Mouse (Mus musculus): ENCODE measurements around the gene Pmpcb. TPM values are rescaled to one million over a fixed set of nuclear protein-coding genes. Genes with fewer than 3 reads are reported as not detected.

Gene Pmpcb
- total RNA-seq, 4 experiments from 2014 or later: 58.6 to 77.1 (median 69.3) TPM

GRCm38 (mm10) chr5:21792166-21792565, 55.2 kb downstream of the Pmpcb start:
- no peak for DNase-seq (ENCODE audit: low spot score in 2 of 2)

GRCm38 (mm10) chr5:21802907-21803306, 66.0 kb downstream of the Pmpcb start:
- DNase-seq (ENCODE audit: low spot score in 2 of 2): no peak

DNA sequence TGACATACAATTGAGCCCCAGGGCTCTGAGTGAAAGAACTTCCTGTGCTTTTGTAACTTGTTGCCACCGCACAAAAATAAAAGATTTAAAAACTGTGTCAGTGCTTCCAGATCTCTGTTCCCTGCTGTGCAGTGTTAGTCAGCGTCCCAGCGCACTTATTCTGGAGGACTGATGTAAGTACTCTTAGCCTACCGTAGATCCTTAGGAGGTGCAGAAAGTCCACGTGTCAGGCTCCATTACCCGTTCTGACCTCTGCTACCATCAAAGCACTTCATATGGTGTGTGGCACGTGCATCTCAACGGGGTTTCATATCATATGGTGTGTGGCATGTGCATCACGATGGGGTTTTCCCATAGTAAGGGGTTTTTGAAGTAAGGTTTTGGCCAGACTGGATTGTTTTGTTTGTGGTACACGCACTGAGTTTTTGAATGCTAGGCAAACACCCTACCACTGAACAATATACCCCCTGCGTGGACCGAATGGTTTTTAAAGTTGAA, 66.8 kb downstream of the Pmpcb start:
- no peak for DNase-seq (ENCODE audit: low spot score in 2 of 2)

DNA sequence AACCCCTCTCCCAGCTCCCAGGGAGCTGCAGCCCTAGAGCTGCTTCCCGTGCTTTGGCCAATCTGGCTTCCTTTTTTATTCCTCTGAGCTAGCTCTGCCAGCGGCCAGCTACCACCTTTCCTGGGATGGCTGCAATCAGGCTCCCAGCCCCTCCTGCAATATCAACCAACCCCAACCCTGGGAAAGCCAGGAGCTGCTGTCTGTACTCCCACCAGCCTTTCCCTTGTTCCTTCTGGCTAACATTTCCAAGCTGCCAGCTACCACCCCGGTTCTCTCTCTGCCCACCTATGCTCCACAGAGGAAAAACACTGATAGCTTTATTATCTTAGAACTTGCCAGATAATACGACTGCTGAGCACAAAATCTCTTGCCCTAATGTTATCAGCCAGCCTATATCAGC, 67.9 kb downstream of the Pmpcb start:
- DNase-seq (ENCODE audit: low spot score in 2 of 2): no peak

Other genes with a start within 250 kb of the Pmpcb start
- gene Lrrc17, start 193.6 kb upstream of the Pmpcb start, total RNA-seq (2022): under 1 TPM; 0.44 to 0.93 (median 0.54) TPM
- gene Fbxl13, start 91.5 kb upstream of the Pmpcb start, total RNA-seq (2022): under 1 TPM; 0.23 to 0.70 (median 0.32) TPM
- 10 to 100 TPM; 20.0 to 21.6 (median 20.7) TPM for gene Armc10, start 91.3 kb upstream of the Pmpcb start, total RNA-seq (2022)
- 10 to 100 TPM; 11.6 to 13.2 (median 12.2) TPM for gene Napepld, start 35.7 kb upstream of the Pmpcb start, total RNA-seq (2022)
- gene Dnajc2, start 48.1 kb downstream of the Pmpcb start, total RNA-seq (2022): 10 to 100 TPM; 33.9 to 37.9 (median 37.5) TPM
- 100 to 1,000 TPM; 116 to 122 (median 118) TPM for gene Psmc2, start 48.1 kb downstream of the Pmpcb start, total RNA-seq (2022)
- gene Slc26a5, start 128.5 kb downstream of the Pmpcb start, total RNA-seq (2022): under 1 TPM; 0.23 to 0.43 (median 0.38) TPM